ENCODE assay signal across 19 mouse cellular contexts in the genomic region with DNA sequence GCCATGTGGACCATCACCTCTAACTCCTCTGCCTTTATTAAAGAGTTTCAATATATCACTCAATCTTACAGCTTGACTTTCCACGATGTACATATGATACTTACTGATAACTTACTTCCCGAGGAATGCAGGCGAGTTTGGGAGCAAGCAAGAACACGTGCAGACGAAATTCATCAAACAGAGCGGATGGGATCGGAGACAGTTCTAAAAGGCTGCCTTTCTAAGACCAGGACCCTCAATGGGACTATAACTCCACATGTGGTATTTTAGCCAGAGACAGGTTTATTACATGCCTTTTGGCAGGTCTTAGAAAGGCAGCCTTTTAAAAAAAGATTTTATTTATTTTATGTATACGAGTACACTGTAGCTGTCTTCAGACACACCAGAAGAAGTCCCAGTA. TPM values are rescaled to one million over a fixed set of nuclear protein-coding genes. Genes with fewer than 3 reads are reported as not detected.
"Had no signal": no experiment of that assay in that cellular context is flagged by ENCODE, and none has a peak within 500 bp of the region (broad histone marks: within the 10 kb centered on the region; RNA-seq: fewer than 3 reads in every experiment).

No protein-coding gene starts in this region.

- H3K27me3 ChIP-seq: neural tube, embryonic 13.5 days; neural tube, embryonic 15.5 days had no signal

- H3K27ac ChIP-seq: midbrain, embryonic 10.5 days; midbrain, embryonic 12.5 days; neural tube, embryonic 13.5 days; neural tube, embryonic 15.5 days had no signal

- H3K36me3 ChIP-seq: midbrain, embryonic 10.5 days; midbrain, embryonic 12.5 days; neural tube, embryonic 13.5 days; neural tube, embryonic 15.5 days had no signal

- H3K4me1 ChIP-seq: midbrain, embryonic 12.5 days had no signal

- H3K4me3 ChIP-seq: midbrain, embryonic 10.5 days; midbrain, embryonic 12.5 days; myocyte; neural tube, embryonic 13.5 days; neural tube, embryonic 15.5 days had no signal

- DNase-seq: lung, embryonic 14.5 days; lung, postnatal 10 days; lung, postnatal 4 days; midbrain, embryonic 14.5 days; retina, postnatal 1 day; right cerebral cortex, adult 18-20 months; right cerebral cortex, postnatal 25 days; right cerebral cortex, postnatal 4 days; spleen, adult 18-20 months; thymus, adult 18-20 months; thymus, postnatal 14 days; thymus, postnatal 36 days had no signal

- H3K9me3 ChIP-seq: midbrain, embryonic 10.5 days; midbrain, embryonic 12.5 days; neural tube, embryonic 13.5 days; neural tube, embryonic 15.5 days had no signal

- H3K4me2 ChIP-seq: lung, embryonic 14.5 days; midbrain, embryonic 12.5 days; neural tube, embryonic 13.5 days; neural tube, embryonic 15.5 days had no signal

- H3K9ac ChIP-seq: lung, embryonic 14.5 days; midbrain, embryonic 12.5 days; neural tube, embryonic 13.5 days; neural tube, embryonic 15.5 days had no signal

- ATAC-seq: midbrain, embryonic 16.5 days had no signal

RNA-seq across cellular contexts. Expression of gene Pla2g10, which starts 5.2 kb away (rescaled TPM):
- polyA plus RNA-seq: midbrain, embryonic 10.5 days; midbrain, embryonic 14.5 days; myocyte; neural tube, embryonic 11.5 days had no signal
